Mouse (Mus musculus): ENCODE measurements around the gene Jarid2. TPM values are rescaled to one million over a fixed set of nuclear protein-coding genes. Genes with fewer than 3 reads are reported as not detected.
"Not testable (repeated sequence)": the region's sequence is repeated elsewhere in the genome, so short reads cannot be mapped to it uniquely, and the experiment has no call there.

The Jarid2 gene
- total RNA-seq, 2 experiments from 2014 or later: 34.4 to 35.7 TPM

- intact Hi-C loops (cut with DNase I); DNase-seq (ENCODE audit: low spot score in 2 of 2): not testable (repeated sequence)
These were observed 5.8 kb upstream of the Jarid2 start for GRCm38 (mm10) chr13:44723522-44723921.

- DNase-seq (ENCODE audit: low spot score in 2 of 2): no peak
These were observed 961 bp upstream of the Jarid2 start for GRCm38 (mm10) chr13:44728145-44728880.

GRCm38 (mm10) chr13:44730146-44730864 is 1.0 kb downstream of the Jarid2 start:
- intact Hi-C loops (cut with DNase I): loop anchor here (5.0 to 10.0 kb wide), 7 partner anchors 57 to 868 kb away; no protein-coding TSS in a partner anchor
- DNase-seq (ENCODE audit: low spot score in 2 of 2): peak; percentile 99 to 100

More at GRCm38 (mm10) chr13:44728145-44728880, 961 bp upstream of the Jarid2 start:
- intact Hi-C loops (cut with DNase I): no loop called here

GRCm38 (mm10) chr13:44730939-44731551 is 1.8 kb downstream of the Jarid2 start:
- peak; percentile 90 to 95 for DNase-seq (ENCODE audit: low spot score in 2 of 2)
- intact Hi-C loops (cut with DNase I): loop anchor here (5.0 to 10.0 kb wide), 7 partner anchors 56 to 869 kb away; no protein-coding TSS in a partner anchor

- peak; percentile 20 to 24 for DNase-seq (ENCODE audit: low spot score in 2 of 2)
These were observed 2.6 kb downstream of the Jarid2 start for GRCm38 (mm10) chr13:44731727-44732441.

GRCm38 (mm10) chr13:44732442-44732974 is 3.2 kb downstream of the Jarid2 start:
- intact Hi-C loops (cut with DNase I): loop anchor here (5.0 to 10.0 kb wide), 7 partner anchors 55 to 870 kb away; no protein-coding TSS in a partner anchor
- DNase-seq (ENCODE audit: low spot score in 2 of 2): no peak

More at GRCm38 (mm10) chr13:44731727-44732441, 2.6 kb downstream of the Jarid2 start:
- intact Hi-C loops (cut with DNase I): loop anchor here (5.0 to 10.0 kb wide), 7 partner anchors 55 to 870 kb away; no protein-coding TSS in a partner anchor

GRCm38 (mm10) chr13:44733036-44733372 is 3.7 kb downstream of the Jarid2 start:
- DNase-seq (ENCODE audit: low spot score in 2 of 2): peak in 1 of 2 experiments; percentile 35
- intact Hi-C loops (cut with DNase I): loop anchor here (5.0 to 10.0 kb wide), 7 partner anchors 54 to 871 kb away; no protein-coding TSS in a partner anchor

GRCm38 (mm10) chr13:44733373-44734111 is 4.3 kb downstream of the Jarid2 start:
- intact Hi-C loops (cut with DNase I): loop anchor here (5.0 to 10.0 kb wide), 7 partner anchors 54 to 871 kb away; no protein-coding TSS in a partner anchor

GRCm38 (mm10) chr13:44734441-44734840 is 5.2 kb downstream of the Jarid2 start:
- DNase-seq (ENCODE audit: low spot score in 2 of 2): no peak

More at GRCm38 (mm10) chr13:44733373-44734111, 4.3 kb downstream of the Jarid2 start:
- peak; percentile 64 to 72 for DNase-seq (ENCODE audit: low spot score in 2 of 2)

GRCm38 (mm10) chr13:44735088-44735690 is 5.9 kb downstream of the Jarid2 start:
- no peak for DNase-seq (ENCODE audit: low spot score in 2 of 2)
- intact Hi-C loops (cut with DNase I): loop anchor here (10.0 kb wide), 2 partner anchors 500 to 660 kb away; no protein-coding TSS in a partner anchor

More at GRCm38 (mm10) chr13:44734441-44734840, 5.2 kb downstream of the Jarid2 start:
- intact Hi-C loops (cut with DNase I): loop anchor here (5.0 to 10.0 kb wide), 7 partner anchors 53 to 872 kb away; no protein-coding TSS in a partner anchor

- intact Hi-C loops (cut with DNase I): loop anchor here (10.0 kb wide), 2 partner anchors 502 to 662 kb away; no protein-coding TSS in a partner anchor
These were observed 8.0 kb downstream of the Jarid2 start for GRCm38 (mm10) chr13:44737297-44737696.

GRCm38 (mm10) chr13:44751780-44752179 is 22.5 kb downstream of the Jarid2 start:
- intact Hi-C loops (cut with DNase I): no loop called here
- peak in 1 of 2 experiments; percentile 45 for DNase-seq (ENCODE audit: low spot score in 2 of 2)

More at GRCm38 (mm10) chr13:44737297-44737696, 8.0 kb downstream of the Jarid2 start:
- no peak for DNase-seq (ENCODE audit: low spot score in 2 of 2)

GRCm38 (mm10) chr13:44753206-44753605 is 23.9 kb downstream of the Jarid2 start:
- no peak for DNase-seq (ENCODE audit: low spot score in 2 of 2)
- intact Hi-C loops (cut with DNase I): no loop called here

GRCm38 (mm10) chr13:44755434-44755833 is 26.2 kb downstream of the Jarid2 start:
- DNase-seq (ENCODE audit: low spot score in 2 of 2): no peak
- intact Hi-C loops (cut with DNase I): no loop called here

- no peak for DNase-seq (ENCODE audit: low spot score in 2 of 2)
- intact Hi-C loops (cut with DNase I): no loop called here
These were observed 29.5 kb downstream of the Jarid2 start for GRCm38 (mm10) chr13:44758750-44759149.

- intact Hi-C loops (cut with DNase I): no loop called here
- no peak for DNase-seq (ENCODE audit: low spot score in 2 of 2)
These were observed 31.5 kb downstream of the Jarid2 start for GRCm38 (mm10) chr13:44760761-44761160.

GRCm38 (mm10) chr13:44763068-44763467 is 33.8 kb downstream of the Jarid2 start:
- no peak for DNase-seq (ENCODE audit: low spot score in 2 of 2)
- intact Hi-C loops (cut with DNase I): no loop called here
